Mouse (Mus musculus): ENCODE measurements around the gene Hrh2.

GRCm38 (mm10) chr13:54179971-54180370 is 12.0 kb upstream of the Hrh2 start:
- TF ChIP-seq CTCF (IDR thresholded peaks at IDR 0.05; ENCODE audit: borderline replicate concordance, extremely low read depth, insufficient read depth, insufficient read length) = no peak
- no peak for TF ChIP-seq POLR2A (IDR thresholded peaks at IDR 0.05; ENCODE audit: borderline replicate concordance, extremely low read depth, insufficient read depth, insufficient read length, poor library complexity, severe bottlenecking)
